Mouse (Mus musculus): ENCODE results near the gene Tmed2. TPM values are rescaled to one million over a fixed set of nuclear protein-coding genes. Genes with fewer than 3 reads are reported as not detected.

The Tmed2 gene
- polyA plus RNA-seq, 2 experiments, result 264 to 615 TPM

GRCm38 (mm10) chr5:124501541-124501940 is 39.0 kb upstream of the Tmed2 start:
- no peak for TF ChIP-seq POLR2A (IDR thresholded peaks at IDR 0.05; ENCODE audit: borderline replicate concordance, extremely low read depth, insufficient read depth, insufficient read length)
- 90% methylated on average over 10 of the region's 10 CpGs for WGBS
- no peak overlapping the region for H3K27ac ChIP-seq (replicated peaks; ENCODE audit: low read depth, low read length)
- no peak overlapping the region for H3K9ac ChIP-seq (ENCODE audit: low read depth, low read length, severe bottlenecking)
- H3K4me1 ChIP-seq (ENCODE audit: control insufficient read depth, insufficient read depth, low read length), result no peaks in the 10 kb centered on the region
- no peaks in the 10 kb centered on the region for H3K9me3 ChIP-seq (ENCODE audit: control insufficient read depth, low read length)
- no peak overlapping the region for H3K4me3 ChIP-seq (replicated peaks; ENCODE audit: low read length)
- DNase-seq (ENCODE audit: low spot score) (no peak), ATAC-seq (ENCODE audit: low FRiP score, low read depth) (no peak)
- H3K4me2 ChIP-seq (replicated peaks; ENCODE audit: low read depth, low read length, severe bottlenecking), result no peak overlapping the region
- H3K36me3 ChIP-seq (ENCODE audit: control insufficient read depth, insufficient read depth, low read length), result peaks cover 78% of the 10 kb centered on the region
- no peaks in the 10 kb centered on the region for H3K27me3 ChIP-seq (ENCODE audit: control insufficient read depth, insufficient read depth, low read length)

- H3K4me3 ChIP-seq (replicated peaks; ENCODE audit: low read length), result no peak overlapping the region
- ATAC-seq (ENCODE audit: low FRiP score, low read depth) (no peak), DNase-seq (ENCODE audit: low spot score) (no peak)
- H3K4me1 ChIP-seq (ENCODE audit: control insufficient read depth, insufficient read depth, low read length), result no peaks in the 10 kb centered on the region
- no peak overlapping the region for H3K27ac ChIP-seq (replicated peaks; ENCODE audit: low read depth, low read length)
- H3K9ac ChIP-seq (ENCODE audit: low read depth, low read length, severe bottlenecking), result no peak overlapping the region
- peaks cover 86% of the 10 kb centered on the region for H3K36me3 ChIP-seq (ENCODE audit: control insufficient read depth, insufficient read depth, low read length)
- no peaks in the 10 kb centered on the region for H3K27me3 ChIP-seq (ENCODE audit: control insufficient read depth, insufficient read depth, low read length)
- H3K9me3 ChIP-seq (ENCODE audit: control insufficient read depth, low read length), result no peaks in the 10 kb centered on the region
- 72% methylated on average over 13 of the region's 14 CpGs for WGBS
- H3K4me2 ChIP-seq (replicated peaks; ENCODE audit: low read depth, low read length, severe bottlenecking), result no peak overlapping the region
- no peak for TF ChIP-seq POLR2A (IDR thresholded peaks at IDR 0.05; ENCODE audit: borderline replicate concordance, extremely low read depth, insufficient read depth, insufficient read length)
These were observed 36.8 kb upstream of the Tmed2 start for GRCm38 (mm10) chr5:124503742-124504141.

- ATAC-seq (ENCODE audit: low FRiP score, low read depth), result no peak
- 87% methylated on average over 4 of the region's 4 CpGs for WGBS
These were observed 35.3 kb upstream of the Tmed2 start for GRCm38 (mm10) chr5:124505235-124505634.

GRCm38 (mm10) chr5:124506731-124507359 is 33.6 kb upstream of the Tmed2 start:
- H3K27ac ChIP-seq (replicated peaks; ENCODE audit: low read depth, low read length), result no peak overlapping the region
- H3K27me3 ChIP-seq (ENCODE audit: control insufficient read depth, insufficient read depth, low read length), result no peaks in the 10 kb centered on the region
- no peaks in the 10 kb centered on the region for H3K4me1 ChIP-seq (ENCODE audit: control insufficient read depth, insufficient read depth, low read length)
- H3K4me3 ChIP-seq (replicated peaks; ENCODE audit: low read length), result no peak overlapping the region
- no peak overlapping the region for H3K9ac ChIP-seq (ENCODE audit: low read depth, low read length, severe bottlenecking)
- DNase-seq (ENCODE audit: low spot score), result no peak
- no peak overlapping the region for H3K4me2 ChIP-seq (replicated peaks; ENCODE audit: low read depth, low read length, severe bottlenecking)
- peaks cover 76% of the 10 kb centered on the region for H3K36me3 ChIP-seq (ENCODE audit: control insufficient read depth, insufficient read depth, low read length)
- no peak for ATAC-seq (ENCODE audit: low FRiP score, low read depth)
- TF ChIP-seq POLR2A (IDR thresholded peaks at IDR 0.05; ENCODE audit: borderline replicate concordance, extremely low read depth, insufficient read depth, insufficient read length), result no peak
- no peaks in the 10 kb centered on the region for H3K9me3 ChIP-seq (ENCODE audit: control insufficient read depth, low read length)
- 49% methylated on average over 10 of the region's 10 CpGs for WGBS

More at GRCm38 (mm10) chr5:124505235-124505634, 35.3 kb upstream of the Tmed2 start:
- H3K27ac ChIP-seq (replicated peaks; ENCODE audit: low read depth, low read length), result no peak overlapping the region
- no peak overlapping the region for H3K4me3 ChIP-seq (replicated peaks; ENCODE audit: low read length)
- no peak overlapping the region for H3K4me2 ChIP-seq (replicated peaks; ENCODE audit: low read depth, low read length, severe bottlenecking)
- no peaks in the 10 kb centered on the region for H3K9me3 ChIP-seq (ENCODE audit: control insufficient read depth, low read length)
- H3K36me3 ChIP-seq (ENCODE audit: control insufficient read depth, insufficient read depth, low read length), result peaks cover 79% of the 10 kb centered on the region
- DNase-seq (ENCODE audit: low spot score), result no peak
- H3K27me3 ChIP-seq (ENCODE audit: control insufficient read depth, insufficient read depth, low read length), result no peaks in the 10 kb centered on the region
- H3K9ac ChIP-seq (ENCODE audit: low read depth, low read length, severe bottlenecking), result no peak overlapping the region
- H3K4me1 ChIP-seq (ENCODE audit: control insufficient read depth, insufficient read depth, low read length), result no peaks in the 10 kb centered on the region
- no peak for TF ChIP-seq POLR2A (IDR thresholded peaks at IDR 0.05; ENCODE audit: borderline replicate concordance, extremely low read depth, insufficient read depth, insufficient read length)

- no peaks in the 10 kb centered on the region for H3K4me1 ChIP-seq (ENCODE audit: control insufficient read depth, insufficient read depth, low read length)
- no peak for ATAC-seq (ENCODE audit: low FRiP score, low read depth)
These were observed 31.3 kb upstream of the Tmed2 start for GRCm38 (mm10) chr5:124509200-124509599.

More at GRCm38 (mm10) chr5:124509200-124509599, 31.3 kb upstream of the Tmed2 start:
- H3K36me3 ChIP-seq (ENCODE audit: control insufficient read depth, insufficient read depth, low read length), result peaks cover 76% of the 10 kb centered on the region
- no peak for TF ChIP-seq POLR2A (IDR thresholded peaks at IDR 0.05; ENCODE audit: borderline replicate concordance, extremely low read depth, insufficient read depth, insufficient read length)
- H3K27me3 ChIP-seq (ENCODE audit: control insufficient read depth, insufficient read depth, low read length), result no peaks in the 10 kb centered on the region
- H3K27ac ChIP-seq (replicated peaks; ENCODE audit: low read depth, low read length), result no peak overlapping the region
- H3K9ac ChIP-seq (ENCODE audit: low read depth, low read length, severe bottlenecking), result no peak overlapping the region
- H3K4me3 ChIP-seq (replicated peaks; ENCODE audit: low read length), result no peak overlapping the region
- WGBS, result 98% methylated on average over 6 of the region's 6 CpGs
- DNase-seq (ENCODE audit: low spot score), result no peak
- H3K4me2 ChIP-seq (replicated peaks; ENCODE audit: low read depth, low read length, severe bottlenecking), result no peak overlapping the region
- H3K9me3 ChIP-seq (ENCODE audit: control insufficient read depth, low read length), result no peaks in the 10 kb centered on the region

Data from limb, embryonic 14.5 days (tissue).